Mouse (Mus musculus) MEL (cell line): ENCODE results near the gene Uqcc3. TPM values are rescaled to one million over a fixed set of nuclear protein-coding genes. Genes with fewer than 3 reads are reported as not detected.

Experiments used
- DNase-seq: peaks from one replicate; pipeline ENCODE4 v3.0.0; 2011; ENCODE audit warnings: low read depth, low spot score
- H3K27ac ChIP-seq: 2 replicates; pipeline ENCODE4 v1.5.1; 2012; ENCODE audit warnings: low read depth, mild to moderate bottlenecking, control low read depth, low read length, moderate library complexity; ENCODE audit not compliant: control insufficient read depth
- H3K27me3 ChIP-seq, 2 experiments: fragments of 150-350 bp in 1 of 2; sonication (generic) in 1 of 2; 2 replicates each; pipeline ENCODE4 v1.6.1; 2012; ENCODE audit warnings: low read length in 2 of 2, mild to moderate bottlenecking in 2 of 2, improper control_type of control experiment in 1 of 2, moderate library complexity in 1 of 2; ENCODE audit not compliant: insufficient read depth in 2 of 2, control insufficient read depth in 1 of 2
- H3K36me3 ChIP-seq, 2 experiments: 2 replicates each; pipeline ENCODE4 v1.6.1; 2012 to 2014; ENCODE audit warnings: low read length in 2 of 2, improper control_type of control experiment in 1 of 2, inconsistent platforms in 1 of 2, mild to moderate bottlenecking in 1 of 2; ENCODE audit not compliant: insufficient read depth in 2 of 2, control insufficient read depth in 1 of 2
- H3K4me1 ChIP-seq, 2 experiments: fragments of 150-350 bp in 1 of 2; sonication (generic) in 1 of 2; 2 replicates each; pipeline ENCODE4 v1.6.1; 2012; ENCODE audit warnings: low read length in 2 of 2, improper control_type of control experiment in 1 of 2, mild to moderate bottlenecking in 1 of 2; ENCODE audit not compliant: insufficient read depth in 2 of 2, control insufficient read depth in 1 of 2
- H3K4me3 ChIP-seq, 2 experiments: fragments of 150-350 bp in 1 of 2; sonication (generic) in 1 of 2; 2 replicates each; pipeline ENCODE4 v1.5.1; 2012; ENCODE audit warnings: low read depth in 2 of 2, low read length in 2 of 2, mild to moderate bottlenecking in 2 of 2, moderate library complexity in 2 of 2, control low read depth in 1 of 2, improper control_type of control experiment in 1 of 2; ENCODE audit not compliant: control insufficient read depth in 1 of 2, insufficient read depth in 1 of 2
- H3K79me2 ChIP-seq: 2 replicates; pipeline ENCODE4 v1.6.1; 2012; ENCODE audit warnings: mild to moderate bottlenecking, low read length, moderate library complexity; ENCODE audit not compliant: control insufficient read depth, poor library complexity, insufficient read depth
- H3K9ac ChIP-seq: 2 replicates; pipeline ENCODE4 v1.6.1; 2012; ENCODE audit warnings: low read depth, mild to moderate bottlenecking, control low read depth, low read length, moderate library complexity; ENCODE audit not compliant: control insufficient read depth, poor library complexity, severe bottlenecking
- H3K9me3 ChIP-seq: fragments of 150-350 bp; sonication (generic); replicated peaks from 2 replicates; pipeline ENCODE4 v1.6.1; 2012; ENCODE audit warnings: mild to moderate bottlenecking, low read length, improper control_type of control experiment, moderate library complexity; ENCODE audit not compliant: insufficient read depth
- BHLHE40 ChIP-seq: IDR thresholded peaks from 2 replicates; pipeline ENCODE4 v1.6.1; 2012; ENCODE audit warnings: low read depth, mild to moderate bottlenecking, inconsistent platforms, low read length, improper control_type of control experiment, borderline replicate concordance
- CHD2 ChIP-seq: IDR thresholded peaks from 2 replicates; pipeline ENCODE4 v1.6.1; 2011; ENCODE audit warnings: low read length, improper control_type of control experiment
- CTCF ChIP-seq, 3 experiments: IDR thresholded peaks in 2 of 3; conservative IDR thresholded peaks in 1 of 3; 2 replicates each; pipeline ENCODE4 v1.5.1; 2011 to 2012; ENCODE audit warnings: low read length in 3 of 3, low read depth in 2 of 3, mild to moderate bottlenecking in 2 of 3, improper control_type of control experiment in 1 of 3, inconsistent platforms in 1 of 3, mixed read lengths in 1 of 3, moderate library complexity in 1 of 3; ENCODE audit not compliant: control insufficient read depth in 1 of 3, insufficient read depth in 1 of 3, poor library complexity in 1 of 3, severe bottlenecking in 1 of 3
- E2F4 ChIP-seq: IDR thresholded peaks from 2 replicates; pipeline ENCODE4 v1.6.1; 2011; ENCODE audit warnings: low read depth, low read length, improper control_type of control experiment, borderline replicate concordance
- ELF1 ChIP-seq: IDR thresholded peaks from 2 replicates; pipeline ENCODE4 v1.6.1; 2014; ENCODE audit warnings: low read depth, mild to moderate bottlenecking, inconsistent platforms, low read length, improper control_type of control experiment, moderate library complexity
- EP300 ChIP-seq, 2 experiments: IDR thresholded peaks; 2 replicates each; pipeline ENCODE4 v1.6.1; 2011; ENCODE audit warnings: improper control_type of control experiment in 2 of 2, low read length in 2 of 2, low read depth in 1 of 2, mild to moderate bottlenecking in 1 of 2
- GATA1 ChIP-seq: IDR thresholded peaks from 2 replicates; pipeline ENCODE4 v1.6.1; 2011; ENCODE audit warnings: low read depth, low read length, improper control_type of control experiment
- KAT2A ChIP-seq: conservative IDR thresholded peaks from 2 replicates; pipeline ENCODE4 v1.6.1; 2012; ENCODE audit warnings: low read depth, low read length, improper control_type of control experiment, inconsistent platforms
- MAFK ChIP-seq: IDR thresholded peaks from 2 replicates; pipeline ENCODE4 v1.6.1; 2011; ENCODE audit warnings: low read depth, mild to moderate bottlenecking, low read length, improper control_type of control experiment, borderline replicate concordance
- POLR2A ChIP-seq, 2 experiments: IDR thresholded peaks; 2 replicates each; pipeline ENCODE4 v1.6.1; 2011 to 2012; ENCODE audit warnings: low read length in 2 of 2, mild to moderate bottlenecking in 2 of 2, control low read depth in 1 of 2, improper control_type of control experiment in 1 of 2, low read depth in 1 of 2, moderate library complexity in 1 of 2; ENCODE audit not compliant: control insufficient read depth in 1 of 2, insufficient read depth in 1 of 2, poor library complexity in 1 of 2
- POLR2AphosphoS2 ChIP-seq: IDR thresholded peaks from 2 replicates; pipeline ENCODE4 v1.6.1; 2011; ENCODE audit warnings: low read length, improper control_type of control experiment
- POLR2AphosphoS5 ChIP-seq: IDR thresholded peaks from 2 replicates; pipeline ENCODE4 v1.6.1; 2012; ENCODE audit warnings: low read depth, borderline replicate concordance, mild to moderate bottlenecking, inconsistent platforms, low read length, moderate library complexity, mixed read lengths
- SIN3A ChIP-seq: IDR thresholded peaks from 2 replicates; pipeline ENCODE4 v1.6.1; 2012; ENCODE audit warnings: low read length, improper control_type of control experiment, inconsistent platforms
- SMC3 ChIP-seq: IDR thresholded peaks from 2 replicates; pipeline ENCODE4 v1.6.1; 2011; ENCODE audit warnings: low read depth, low read length, improper control_type of control experiment
- UBTF ChIP-seq: IDR thresholded peaks from 2 replicates; pipeline ENCODE4 v1.6.1; 2012; ENCODE audit warnings: low read depth, mild to moderate bottlenecking, inconsistent platforms, low read length, improper control_type of control experiment, moderate library complexity, borderline replicate concordance; ENCODE audit not compliant: insufficient read depth
- USF2 ChIP-seq, 2 experiments: IDR thresholded peaks; 2 replicates each; pipeline ENCODE4 v1.6.1; 2011 to 2012; ENCODE audit warnings: improper control_type of control experiment in 2 of 2, low read length in 2 of 2, borderline replicate concordance in 1 of 2, inconsistent platforms in 1 of 2, low read depth in 1 of 2, mild to moderate bottlenecking in 1 of 2; ENCODE audit not compliant: insufficient read depth in 1 of 2
- ZC3H11A ChIP-seq: IDR thresholded peaks from 2 replicates; pipeline ENCODE4 v1.6.1; 2012; ENCODE audit warnings: low read depth, mild to moderate bottlenecking, inconsistent platforms, low read length, improper control_type of control experiment
- ZMIZ1 ChIP-seq: IDR thresholded peaks from 2 replicates; pipeline ENCODE4 v1.6.1; 2012; ENCODE audit warnings: low read depth, mild to moderate bottlenecking, inconsistent platforms, low read length, improper control_type of control experiment, moderate library complexity
- ZNF384 ChIP-seq: IDR thresholded peaks from 2 replicates; pipeline ENCODE4 v1.6.1; 2012; ENCODE audit warnings: low read depth, mild to moderate bottlenecking, inconsistent platforms, low read length, improper control_type of control experiment
- polyA plus RNA-seq, 2 experiments: library from polyadenylated mRNA; stranded (reverse) in 1 of 2; unstranded in 1 of 2; fragments of >175 nt in 1 of 2; fragments of >200 nt in 1 of 2; gene quantifications; 2 replicates each; pipeline versions ENCODE4 v1.2.1 to v1.2.4; 2012; ENCODE audit warnings: low replicate concordance in 2 of 2, low read depth in 1 of 2; ENCODE audit not compliant: insufficient read length in 2 of 2, insufficient read depth in 1 of 2, missing spikeins in 1 of 2
- total RNA-seq: library from RNA; depleted of rRNA; stranded (reverse); fragments of 300-350 nt; gene quantifications from 2 replicates; pipeline ENCODE4 v1.2.3, GENCODE M21; 2012

Uqcc3 gene
- total and polyA plus RNA-seq, 3 experiments = 49.4 to 55.0 TPM; not detected in 1

- no peak for TF ChIP-seq E2F4
These were observed at the start of gene Uqcc3 (continued) for GRCm38 (mm10) chr19:8880311-8881033.

GRCm38 (mm10) chr19:8930117-8930516, 49.4 kb upstream of the Uqcc3 start:
- Histone ChIP-seq H3K27ac (peak overlapping the region; percentile 50), H3K36me3 (peaks cover 0 to 27% of the 10 kb centered on the region in 2 experiments; a peak in 2 of 4 replicates), H3K27me3 (no peaks in the 10 kb centered on the region), H3K79me2 (no peaks in the 10 kb centered on the region; the same call in none of the 2 replicates), H3K9ac (peak overlapping the region; percentile 89), H3K4me3 (peak overlapping the region; percentile 66 to 79), H3K4me1 (peaks cover 18 to 37% of the 10 kb centered on the region in 2 experiments), H3K9me3 (no peaks in the 10 kb centered on the region)
- TF ChIP-seq KAT2A (no peak), SMC3 (no peak), GATA1 (no peak), SIN3A (no peak), USF2 (IDR thresholded peaks at IDR 0.05; ENCODE audit: borderline replicate concordance in 1 of 2, insufficient read depth in 1 of 2, low read depth in 1 of 2, low read length in 2 of 2) (no peak), ELF1 (no peak), POLR2A (IDR thresholded peaks at IDR 0.05; ENCODE audit: control insufficient read depth in 1 of 2, insufficient read depth in 1 of 2, low read depth in 1 of 2, low read length in 2 of 2, poor library complexity in 1 of 2) (no peak), POLR2AphosphoS2 (no peak), MAFK (no peak), UBTF (no peak), POLR2AphosphoS5 (no peak), ZC3H11A (no peak), CTCF (IDR thresholded peaks at IDR 0.05 in 2 of 3, conservative IDR thresholded peaks at IDR 0.05 in 1 of 3; ENCODE audit: control insufficient read depth in 1 of 3, insufficient read depth in 1 of 3, low read depth in 2 of 3, low read length in 3 of 3, poor library complexity in 1 of 3, severe bottlenecking in 1 of 3) (no peak), BHLHE40 (no peak), CHD2 (no peak), EP300 (IDR thresholded peaks at IDR 0.05; ENCODE audit: low read depth in 1 of 2, low read length in 2 of 2) (no peak), ZNF384 (no peak), ZMIZ1 (no peak)
- DNase-seq = peak; percentile 27
